Mouse (Mus musculus) mouse embryonic stem cell (cell line): ENCODE data around the gene Sall1.

ENCODE experiments used
- in situ Hi-C, 2 experiments: fragments of 300-500 bp; cut with MboI; formaldehyde crosslinking; loops; 1 replicate in 1 of 2; 3 replicates in 1 of 2; pipeline ENCODE4 v1.14.3; 2019 to 2020; ENCODE audit warnings: low sequenced_read_pairs in 2 of 2, low pct_unique_long_range_greater_than_20kb in 1 of 2, mixed read lengths in 1 of 2; ENCODE audit not compliant: unreplicated experiment in 1 of 2

The Sall1 gene

DNA sequence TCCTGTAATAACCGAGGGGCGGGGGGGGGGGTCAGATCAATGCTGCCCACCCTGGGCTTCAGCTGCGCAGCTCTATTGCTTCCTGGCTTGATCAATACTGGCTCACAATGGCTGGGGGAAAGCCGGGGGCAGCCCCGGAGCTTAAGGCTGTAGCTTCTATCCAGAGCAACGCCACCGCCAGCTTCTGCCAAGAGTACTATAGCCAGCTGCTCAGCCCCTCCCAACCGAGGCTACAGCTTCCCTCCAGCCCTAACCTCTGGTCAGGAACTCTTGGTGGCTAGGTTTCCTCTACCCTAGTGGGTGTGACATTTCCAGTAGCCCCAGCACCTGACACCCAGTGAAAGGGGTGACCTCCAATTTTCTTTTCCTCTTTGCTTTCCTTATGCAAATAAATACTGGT lies 36.8 kb downstream of the Sall1 start:
- in situ Hi-C loops: no loop called here

DNA sequence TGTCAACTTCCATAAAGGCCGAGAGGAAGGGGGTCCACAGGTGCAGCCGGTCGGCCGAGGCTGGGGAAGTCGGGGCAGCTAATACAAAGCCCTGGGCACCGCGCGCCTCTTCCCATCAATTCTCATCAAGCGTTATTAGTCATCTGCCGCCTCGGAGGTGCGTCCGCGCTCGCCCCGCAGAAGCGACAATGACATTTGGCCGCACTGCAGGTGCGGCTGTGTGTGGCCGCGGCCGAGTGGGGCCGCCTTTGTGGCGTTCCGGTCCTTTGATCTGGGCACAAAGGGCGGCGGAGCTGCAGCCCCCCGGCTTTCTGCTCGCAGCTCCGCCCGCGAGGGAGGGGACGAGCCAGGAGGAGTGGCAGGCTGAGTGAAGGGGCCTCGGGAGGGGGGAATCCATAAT lies 37.5 kb downstream of the Sall1 start:
- in situ Hi-C loops: no loop called here

DNA sequence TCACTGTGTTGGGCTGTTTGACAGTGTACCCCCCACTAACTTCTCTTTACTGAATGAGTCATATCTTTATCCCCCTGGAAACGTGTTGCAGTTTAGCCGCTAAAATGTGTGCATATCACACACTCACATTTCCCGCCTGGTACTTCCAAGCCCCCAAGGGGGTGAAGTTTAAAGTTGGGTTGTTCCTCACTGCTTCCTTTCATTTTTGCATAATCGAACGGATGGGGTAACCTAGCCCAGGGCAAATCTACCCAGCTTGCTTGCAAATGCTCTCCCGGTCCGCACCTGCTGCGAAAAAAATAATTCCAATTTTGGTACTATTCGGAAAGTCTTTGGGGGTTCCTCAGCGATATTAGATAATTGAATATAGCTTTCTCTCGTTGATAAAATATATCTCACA lies 38.2 kb downstream of the Sall1 start:
- in situ Hi-C loops: no loop called here

DNA sequence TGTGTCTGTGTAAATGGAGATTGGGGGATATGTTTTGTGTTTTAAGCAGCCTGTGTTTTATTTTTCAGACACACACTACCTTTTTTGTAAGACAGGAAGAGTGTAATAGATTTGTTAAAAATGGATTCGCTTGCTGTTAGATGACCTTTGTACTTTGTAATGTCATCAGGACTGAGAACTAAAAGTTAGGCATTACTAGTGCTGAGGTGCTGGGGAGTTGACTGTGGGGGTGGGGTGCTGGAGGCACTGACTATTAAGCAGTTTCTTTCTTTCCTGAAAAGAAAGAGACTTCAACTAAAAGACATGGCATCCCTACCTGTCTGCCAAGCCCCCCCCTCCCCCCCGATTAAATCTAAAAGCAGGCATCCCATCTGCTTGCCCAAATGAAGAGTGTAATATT lies 39.9 kb downstream of the Sall1 start:
- in situ Hi-C loops: loop anchor here (5.0 kb wide), 2 partner anchors 47 to 57 kb away; no protein-coding TSS in a partner anchor

GRCm38 (mm10) chr8:89003336-89003896 lies 40.5 kb downstream of the Sall1 start:
- in situ Hi-C loops: loop anchor here (5.0 kb wide), 2 partner anchors 46 to 56 kb away; no protein-coding TSS in a partner anchor

DNA sequence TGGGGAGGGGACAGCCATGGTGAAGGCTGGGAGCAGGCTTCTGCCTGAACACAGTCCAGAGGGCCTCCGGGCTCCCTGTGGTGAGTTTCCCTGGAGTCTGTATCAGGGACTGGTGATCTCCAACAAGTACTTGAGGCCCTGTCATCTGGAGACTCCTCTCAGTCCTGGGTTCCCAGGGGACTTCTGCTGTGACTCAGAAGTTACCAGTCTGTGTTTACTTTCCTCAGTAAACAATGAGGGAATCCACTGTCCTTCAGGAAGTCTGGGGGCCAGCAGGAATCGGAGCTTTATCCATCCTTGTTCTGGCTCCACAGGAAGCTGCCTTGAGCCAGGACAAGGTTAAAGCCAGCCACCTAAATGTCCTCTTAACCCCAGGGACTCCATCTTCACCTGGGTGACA lies 41.8 kb downstream of the Sall1 start:
- in situ Hi-C loops: loop anchor here (5.0 kb wide), 2 partner anchors 45 to 55 kb away; no protein-coding TSS in a partner anchor

DNA sequence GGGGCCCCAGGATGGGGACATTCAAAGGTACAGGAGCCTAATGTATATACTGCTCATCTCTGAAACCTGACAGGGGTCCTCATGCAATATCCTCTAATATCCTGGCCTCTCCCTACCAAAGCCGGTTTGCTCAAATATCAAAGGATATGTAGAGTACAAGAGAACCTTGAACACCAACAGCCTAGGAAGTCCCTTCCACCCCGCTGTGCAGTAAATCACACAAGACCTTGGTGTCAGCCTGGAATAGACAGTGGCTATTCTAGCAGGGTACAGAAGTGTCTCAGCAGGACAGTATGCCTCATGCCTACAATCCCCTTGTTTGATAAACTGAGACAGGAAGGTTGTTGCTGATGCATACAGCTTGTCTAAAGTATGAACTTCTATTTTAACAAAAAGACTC lies 46.7 kb downstream of the Sall1 start:
- in situ Hi-C loops: no loop called here

- in situ Hi-C loops: no loop called here
Observed at GRCm38 (mm10) chr8:88991780-88992509, 52.0 kb downstream of the Sall1 start.

DNA sequence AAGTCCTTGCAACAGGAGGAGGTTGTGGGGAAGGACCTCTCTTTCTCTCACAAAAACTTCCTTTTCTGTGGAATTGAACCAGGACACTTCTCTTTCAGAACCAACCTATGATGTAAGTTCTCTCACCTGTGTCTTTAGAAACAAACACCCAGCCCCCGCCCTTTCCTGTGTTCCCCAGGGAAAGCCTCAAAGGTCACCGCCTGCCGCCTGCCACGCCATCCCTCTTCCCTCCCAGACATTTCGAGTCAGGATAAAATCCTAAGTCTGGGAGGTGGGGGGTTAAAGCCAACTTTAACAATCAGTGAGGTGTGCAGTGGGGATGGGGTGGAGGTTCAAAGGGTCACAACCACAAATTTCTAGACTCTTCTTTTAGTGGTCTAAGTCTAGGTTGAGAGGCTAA lies 52.8 kb downstream of the Sall1 start:
- in situ Hi-C loops: no loop called here

DNA sequence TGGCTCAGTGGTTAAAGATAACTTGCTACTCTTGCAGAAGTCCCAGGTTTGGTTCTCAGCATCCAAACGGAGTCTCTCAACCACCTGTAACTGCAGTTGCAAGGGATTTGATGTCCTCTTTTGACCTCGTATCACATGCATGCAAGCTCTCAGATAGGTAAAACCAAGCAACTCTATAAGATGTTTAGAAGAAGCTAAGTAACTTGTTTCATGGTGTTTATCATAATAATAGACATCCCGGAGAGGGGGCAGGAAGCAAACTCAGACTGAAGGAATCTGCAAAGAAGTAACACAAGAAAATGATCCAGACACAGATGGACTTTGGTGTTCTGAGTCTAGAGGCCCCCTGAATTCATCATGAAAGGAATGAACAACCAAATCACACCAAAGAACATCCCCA lies 55.0 kb downstream of the Sall1 start:
- in situ Hi-C loops: no loop called here

DNA sequence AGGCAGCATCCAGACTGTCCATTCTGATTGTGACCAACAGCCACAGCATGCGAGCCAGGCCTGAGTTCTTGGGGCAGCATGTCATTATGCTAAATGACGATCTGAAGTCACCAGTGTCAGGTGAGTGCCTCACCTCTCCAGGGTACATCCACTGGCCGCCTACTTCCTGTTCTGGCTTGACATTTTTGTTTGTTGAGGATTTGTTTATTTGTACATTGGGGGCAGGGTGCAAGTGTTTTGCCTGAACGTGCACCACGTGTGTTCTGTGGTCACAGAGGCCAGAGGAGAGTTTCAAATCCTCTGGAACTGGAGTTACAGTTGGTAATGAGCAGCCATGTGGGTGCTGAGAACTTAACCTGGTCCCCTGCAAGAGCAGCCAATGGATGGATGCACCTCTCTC lies 60.5 kb downstream of the Sall1 start:
- in situ Hi-C loops: no loop called here
